Mouse (Mus musculus): ENCODE results near the gene Pcgf3. TPM values are rescaled to one million over a fixed set of nuclear protein-coding genes. Genes with fewer than 3 reads are reported as not detected.

Pcgf3 gene
- total RNA-seq (2021) = 10 to 100 TPM; 37.6 to 39.6 TPM
- long read RNA-seq, experiment 1, full-length matches to known transcripts = 4 of 11 reads
- long read RNA-seq, experiment 1, partial matches to known transcripts = 1 of 11 reads
- long read RNA-seq, experiment 1, other reads (novel, unspliced or antisense) = 6 of 11 reads
- long read RNA-seq, experiment 2, full-length matches to known transcripts = 1 of 3 reads
- long read RNA-seq, experiment 2, partial matches to known transcripts = 0 of 3 reads
- long read RNA-seq, experiment 2, other reads (novel, unspliced or antisense) = 2 of 3 reads

DNA sequence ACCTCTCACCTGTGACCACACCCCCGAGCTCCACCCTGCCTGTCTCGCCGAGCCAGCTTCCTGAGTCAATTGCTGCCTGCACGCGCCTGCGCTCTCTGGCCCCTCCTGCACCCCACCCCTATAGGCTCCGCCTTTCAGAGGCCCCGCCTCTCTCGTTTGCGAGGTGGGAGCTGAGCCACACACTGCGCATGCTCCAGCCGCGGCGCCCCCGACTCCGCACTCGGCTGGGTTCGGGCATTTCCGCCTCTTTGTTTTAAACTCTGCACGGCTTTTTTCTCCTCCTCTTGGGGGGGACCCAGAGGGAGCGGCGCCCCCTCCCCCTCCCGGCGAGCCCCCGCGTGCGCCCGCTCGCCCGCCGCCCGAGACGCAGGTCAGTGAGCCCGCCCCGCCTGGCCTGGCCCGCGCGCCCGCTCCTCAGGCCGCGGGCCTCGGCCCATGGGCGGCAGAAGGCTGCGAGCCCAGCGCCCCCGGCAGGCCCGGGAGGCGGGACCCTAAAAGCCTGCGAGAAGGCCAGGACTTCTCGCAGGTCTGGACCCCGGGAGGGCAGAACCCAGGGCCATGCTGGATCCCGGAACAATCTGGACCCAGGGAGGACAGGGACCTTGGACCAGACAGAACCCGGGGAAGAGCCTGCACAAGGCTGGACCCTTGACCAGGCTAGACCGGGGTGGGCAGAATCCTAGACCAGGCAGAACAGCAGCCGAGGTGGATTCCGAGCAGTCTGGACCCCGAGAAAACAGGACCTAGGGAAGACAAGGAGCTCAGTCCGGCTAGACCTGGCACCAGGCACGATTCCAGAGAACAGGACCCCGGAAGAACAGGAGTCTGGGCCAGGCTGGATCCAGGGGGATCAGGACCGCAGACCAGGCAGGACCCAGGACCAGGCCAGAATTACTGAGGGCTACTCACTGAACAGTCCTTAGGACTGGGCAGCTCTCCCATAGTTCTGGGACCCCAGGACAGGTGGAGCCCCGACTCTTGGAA, at the start of gene Pcgf3:
TSS of gene Pcgf3 (plus strand) at position 151 of the 984 bp plus-strand sequence.
- peak; percentile 98 to 99 for DNase-seq

DNA sequence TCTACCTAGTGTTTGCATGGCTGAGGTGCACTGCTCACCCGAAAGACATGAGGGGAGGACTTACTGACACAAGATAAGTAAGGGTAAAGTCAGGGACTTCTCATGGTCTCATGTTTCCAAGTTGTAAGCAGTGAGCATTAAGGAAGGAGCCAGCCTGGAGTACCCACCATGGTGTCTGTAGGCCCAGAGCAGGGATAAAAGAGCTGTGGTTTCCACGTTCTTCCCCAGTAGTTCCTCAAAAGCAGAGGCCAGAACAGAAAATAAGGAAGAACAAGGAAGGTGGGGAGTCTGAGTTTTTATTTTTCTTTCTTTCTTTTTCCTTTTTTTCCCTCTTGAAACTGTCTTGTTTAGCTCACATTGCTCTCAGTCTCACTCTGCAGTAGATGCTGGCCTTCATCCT, 46.3 kb upstream of the Pcgf3 start:
- no peak for DNase-seq

DNA sequence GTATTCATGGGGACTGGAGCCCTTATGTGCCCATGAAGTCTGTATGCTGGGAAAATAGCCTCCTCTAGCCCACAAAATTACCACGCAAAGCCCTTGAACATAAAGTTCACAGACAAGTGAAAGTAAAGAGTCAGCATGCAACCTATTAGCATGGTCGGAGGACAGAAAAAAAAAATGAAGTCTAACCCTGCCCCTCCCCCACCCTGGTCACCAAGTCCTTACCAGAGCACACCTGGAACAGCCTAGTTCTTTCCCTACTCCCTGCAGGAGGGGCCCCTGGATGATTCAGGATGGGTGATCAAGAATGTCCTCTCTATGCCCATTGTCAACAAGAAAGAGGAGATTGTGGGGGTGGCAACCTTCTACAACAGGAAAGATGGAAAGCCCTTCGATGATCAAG, 38.3 kb upstream of the Pcgf3 start:
- DNase-seq = no peak

DNA sequence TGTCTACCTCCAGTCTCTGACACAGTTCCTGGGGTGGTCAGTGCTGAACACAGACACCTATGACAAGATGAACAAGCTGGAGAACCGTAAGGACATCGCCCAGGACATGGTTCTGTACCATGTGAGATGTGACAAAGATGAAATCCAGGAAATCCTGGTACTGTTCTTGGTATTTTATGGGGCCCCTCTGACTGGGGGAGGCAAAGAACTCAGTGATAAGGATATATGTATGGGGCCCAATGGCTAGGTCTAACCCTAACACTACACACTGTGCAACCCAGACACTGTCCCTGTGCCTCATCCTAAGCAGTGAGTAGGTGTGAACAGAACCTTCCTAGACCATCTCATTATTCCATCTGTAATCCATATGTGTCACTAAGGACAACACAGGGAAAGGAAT, 37.6 kb upstream of the Pcgf3 start:
- DNase-seq = no peak

DNA sequence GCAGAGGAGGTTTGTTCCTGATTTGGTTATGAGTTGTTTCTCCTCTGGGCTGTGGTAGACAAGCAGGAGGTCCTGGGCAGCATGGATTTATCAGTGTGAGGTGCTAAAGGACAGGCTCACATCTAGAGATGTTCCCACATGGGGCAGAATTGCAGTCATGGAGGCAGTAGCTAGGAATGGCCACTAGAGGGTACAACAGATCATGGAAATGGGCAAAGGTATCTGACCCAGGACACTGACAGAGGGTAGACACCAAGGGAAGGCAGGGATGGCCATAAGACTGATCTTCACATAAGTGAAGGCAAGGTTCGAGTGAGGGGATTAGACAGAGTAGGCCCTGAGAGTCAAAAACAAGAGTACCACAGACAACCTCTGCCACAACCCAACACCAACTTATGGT, 33.8 kb upstream of the Pcgf3 start:
- peak; percentile 44 to 59 for DNase-seq

DNA sequence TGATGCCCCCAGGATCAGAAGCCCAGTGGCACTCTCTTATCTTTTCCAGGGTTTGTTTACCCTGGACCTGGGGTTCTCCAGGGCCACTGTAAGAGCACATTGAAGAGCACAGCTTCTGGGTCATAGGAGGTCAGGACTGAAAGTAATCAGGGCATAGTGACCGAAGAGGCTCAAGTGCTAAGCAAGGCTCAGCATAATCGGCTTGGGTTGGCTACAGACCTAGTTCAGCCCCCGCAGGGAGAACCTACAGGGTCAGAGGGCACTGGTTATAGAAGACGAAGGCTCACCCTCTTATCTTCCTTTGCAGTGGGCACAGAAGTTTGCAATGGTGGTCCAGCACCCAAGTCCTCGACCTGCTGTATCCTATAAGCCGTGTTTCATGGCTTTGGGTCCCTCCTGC, 29.8 kb upstream of the Pcgf3 start:
- DNase-seq = no peak

DNA sequence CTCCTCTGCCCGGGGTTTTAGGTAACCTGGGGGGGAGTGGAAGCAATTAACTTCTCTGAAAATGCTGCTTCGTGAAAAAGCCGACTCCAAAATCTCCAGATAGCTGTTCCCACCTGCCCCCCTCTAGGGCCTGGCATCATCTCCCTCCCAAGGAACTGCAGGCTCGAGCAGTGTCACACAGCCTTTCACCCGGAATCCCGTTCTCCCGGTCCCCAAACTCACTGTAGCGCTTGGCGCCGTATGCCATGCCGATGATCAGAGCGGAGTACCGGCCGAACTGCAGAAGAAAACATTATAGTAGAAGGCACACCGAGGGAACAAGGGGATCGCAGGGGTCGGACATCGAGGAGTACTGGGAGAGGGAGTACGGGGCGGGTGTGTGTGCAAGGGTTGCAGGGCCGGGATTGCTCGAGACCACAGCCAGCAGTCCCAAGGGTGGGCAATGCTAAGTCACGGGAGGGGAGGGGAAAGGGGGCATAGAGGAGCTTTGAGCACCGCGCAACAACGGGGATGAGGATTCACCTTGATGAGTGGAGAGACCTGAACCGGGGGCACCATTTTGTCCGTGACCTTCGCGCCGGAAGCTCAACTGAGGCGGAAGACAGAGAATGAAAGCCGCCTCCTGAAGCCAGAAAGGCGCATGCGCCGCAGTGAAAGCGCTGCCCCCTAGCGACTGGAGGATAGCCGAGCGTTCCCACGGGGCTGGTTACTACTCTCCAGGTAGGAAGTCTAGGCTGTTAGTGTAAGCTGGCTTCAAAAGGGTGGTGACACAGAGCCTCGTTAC, 27.0 kb upstream of the Pcgf3 start, which contains the start of gene Atp5k:
TSS of gene Atp5k (minus strand) at position 645 of the 784 bp plus-strand sequence.
- peak; percentile 94 for DNase-seq

DNA sequence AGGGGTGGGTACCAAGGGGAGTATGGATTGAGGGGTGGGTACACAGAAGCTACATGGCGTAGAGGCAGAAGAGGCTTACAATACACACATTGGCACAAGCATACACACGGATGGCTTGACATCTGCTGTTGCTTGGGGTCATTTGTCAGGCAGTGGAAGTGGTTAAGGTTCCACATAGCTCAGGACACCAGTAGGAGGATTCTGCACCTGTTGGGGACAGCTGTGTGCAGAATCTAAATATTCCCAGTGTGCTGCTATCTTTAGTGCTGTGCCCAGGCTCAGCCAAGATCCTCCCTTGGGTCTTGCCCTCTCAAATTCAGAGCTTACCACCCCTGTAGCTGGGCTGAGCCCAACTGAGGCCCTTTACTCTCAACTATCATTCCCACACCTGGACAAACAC, 24.9 kb upstream of the Pcgf3 start:
- DNase-seq = no peak

DNA sequence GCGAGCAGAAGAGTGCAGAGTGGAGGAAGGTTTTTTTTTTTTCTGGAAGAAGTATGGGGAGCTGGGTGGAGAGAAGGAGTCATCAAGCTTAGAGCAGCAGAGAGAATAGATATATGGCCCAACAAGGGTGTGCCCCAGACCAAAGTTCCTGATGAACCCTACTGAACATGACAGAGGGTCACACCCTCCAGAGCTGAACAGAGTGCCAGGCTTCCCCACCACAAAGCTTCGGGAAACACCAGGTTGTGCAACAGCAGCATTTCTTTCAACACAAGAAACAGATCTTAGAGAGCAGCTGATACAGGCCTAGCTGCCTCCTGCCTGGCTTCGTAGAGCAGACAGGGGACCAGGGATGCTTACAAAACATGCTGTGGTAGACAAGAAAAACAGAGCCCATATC, 14.1 kb upstream of the Pcgf3 start:
- no peak for DNase-seq

DNA sequence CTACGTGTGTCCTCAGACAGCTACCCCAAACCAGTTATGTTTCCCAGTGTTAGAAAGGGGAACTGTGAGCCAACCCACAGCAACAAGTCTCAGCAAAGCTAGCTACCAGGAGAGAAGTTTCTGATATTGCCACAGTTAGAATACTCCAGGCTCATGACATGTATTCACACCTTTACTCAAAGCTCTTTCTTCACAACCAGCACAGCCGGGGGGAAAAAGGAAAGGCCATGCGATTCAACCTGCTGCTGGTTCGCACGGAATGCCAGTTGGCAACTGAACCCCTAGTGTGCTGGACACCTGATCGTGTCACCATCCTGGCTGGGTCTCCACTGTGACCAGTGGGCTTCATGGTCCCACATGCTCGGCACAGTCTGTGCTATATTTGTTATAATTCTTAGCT, 13.2 kb upstream of the Pcgf3 start:
- DNase-seq = no peak

DNA sequence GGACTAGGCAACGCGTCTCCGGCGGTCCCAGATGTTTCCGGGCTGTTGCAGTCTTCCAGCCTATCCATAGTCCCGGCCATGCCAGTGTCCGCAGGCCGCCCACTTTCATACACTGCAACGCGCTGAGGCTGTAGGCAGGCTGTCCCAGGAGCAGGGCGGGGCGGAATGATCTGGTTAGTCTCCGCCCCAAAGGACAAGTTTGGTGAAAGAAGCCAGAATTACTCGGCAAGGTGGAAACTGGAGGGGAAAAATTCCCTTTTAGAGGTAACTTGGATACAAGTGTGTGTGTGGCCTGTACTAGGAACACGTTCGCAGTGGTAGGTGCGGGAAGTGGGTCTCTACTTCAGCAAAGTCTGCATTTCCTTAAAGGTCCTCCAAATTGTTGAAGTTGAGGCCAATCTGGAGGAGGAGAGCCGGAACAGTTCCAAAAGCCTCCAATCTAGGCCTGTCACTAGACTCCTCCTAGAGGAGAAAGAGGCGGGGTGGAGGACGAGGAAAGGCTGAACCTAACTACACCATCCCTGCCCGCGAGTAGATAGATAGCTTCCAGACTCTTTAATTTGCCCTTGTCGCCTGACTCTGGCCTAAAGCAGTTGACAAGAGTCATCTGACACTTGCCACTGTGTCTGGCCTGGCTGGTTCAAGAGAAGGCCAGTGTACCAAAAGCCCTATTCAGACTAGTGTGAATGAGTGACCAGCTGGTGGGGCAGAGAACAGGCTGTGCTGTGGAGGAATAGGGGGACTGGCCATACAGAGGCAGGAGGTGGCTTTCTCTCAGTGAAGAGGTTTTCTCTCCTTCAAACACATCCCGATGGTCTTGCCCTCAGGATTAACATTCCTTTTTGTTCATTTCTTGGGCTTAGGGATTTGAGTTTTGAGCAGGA, 12.0 kb upstream of the Pcgf3 start, which contains the start of gene Mfsd7a:
TSS of gene Mfsd7a (minus strand) at position 107 of the 884 bp plus-strand sequence.
- DNase-seq = peak; percentile 88 to 89

DNA sequence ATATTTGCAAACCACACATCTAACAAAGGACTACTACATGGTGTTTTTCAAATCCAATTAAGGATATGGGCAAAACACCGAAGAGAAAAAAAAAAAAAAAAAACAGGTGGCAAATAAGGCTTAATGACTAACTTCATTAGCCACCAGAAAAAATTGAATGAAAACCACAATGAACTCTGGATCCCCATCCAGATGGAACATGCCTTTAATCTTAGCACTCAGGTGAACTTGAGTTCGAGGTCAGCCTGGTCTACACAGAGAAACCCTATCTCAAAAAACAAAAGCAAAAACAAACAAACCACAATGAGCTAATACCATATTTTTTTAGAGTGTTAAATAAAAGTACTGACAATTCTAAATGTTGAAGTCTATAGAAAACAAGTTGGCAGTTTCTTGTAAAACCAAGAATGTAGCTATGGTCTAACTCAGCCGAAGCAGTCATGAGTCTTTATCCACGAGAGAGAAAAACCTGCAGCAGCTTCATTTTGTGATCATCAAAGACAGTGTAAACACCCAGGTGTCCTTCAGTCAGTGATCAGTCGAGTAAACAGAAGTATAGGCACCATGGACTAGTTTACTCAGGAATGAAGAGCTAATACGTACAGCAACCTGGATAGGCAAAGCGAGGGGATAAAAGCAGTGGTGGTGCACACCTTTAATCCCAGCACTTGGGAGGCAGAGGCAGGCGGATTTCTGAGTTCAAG, 10.0 kb upstream of the Pcgf3 start:
- no peak for DNase-seq

DNA sequence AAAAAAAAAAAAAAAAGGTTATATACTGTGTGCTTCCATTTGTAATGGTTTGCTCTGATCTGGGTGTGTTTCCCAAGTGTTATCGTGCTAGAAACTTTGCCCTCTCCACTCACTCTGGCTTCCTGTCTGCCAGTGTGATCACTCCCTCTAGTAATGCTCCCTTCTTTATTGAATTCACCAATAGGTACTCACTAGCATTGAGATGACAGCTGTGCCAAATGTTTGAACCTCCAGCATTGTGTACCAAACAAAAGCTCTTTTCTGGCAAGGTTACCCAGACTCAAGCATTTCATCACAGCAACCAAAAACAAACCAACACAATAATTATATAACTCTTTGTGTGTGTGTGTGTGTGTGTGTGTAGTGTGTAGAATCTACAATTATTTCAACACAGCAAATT, 9.4 kb upstream of the Pcgf3 start:
- no peak for DNase-seq

DNA sequence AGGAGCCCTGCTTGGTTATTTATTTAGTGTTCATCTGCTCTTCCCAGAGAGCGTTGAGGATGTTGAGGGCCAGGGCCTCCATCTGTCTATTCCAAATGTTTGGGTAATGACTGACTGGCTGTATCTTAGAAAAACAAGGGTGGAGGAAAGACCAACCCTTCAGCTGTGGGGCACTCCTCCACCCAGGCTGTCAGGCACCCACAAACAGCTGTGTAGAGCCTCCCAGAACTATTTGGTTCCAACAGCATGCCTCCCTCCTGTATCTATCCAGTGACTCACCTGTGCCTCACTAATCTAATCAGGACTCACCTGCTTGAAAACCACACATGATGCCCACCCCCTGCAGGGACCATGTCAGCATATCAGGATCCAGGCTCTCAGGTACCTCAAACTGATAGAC, 8.6 kb upstream of the Pcgf3 start:
- DNase-seq = no peak

DNA sequence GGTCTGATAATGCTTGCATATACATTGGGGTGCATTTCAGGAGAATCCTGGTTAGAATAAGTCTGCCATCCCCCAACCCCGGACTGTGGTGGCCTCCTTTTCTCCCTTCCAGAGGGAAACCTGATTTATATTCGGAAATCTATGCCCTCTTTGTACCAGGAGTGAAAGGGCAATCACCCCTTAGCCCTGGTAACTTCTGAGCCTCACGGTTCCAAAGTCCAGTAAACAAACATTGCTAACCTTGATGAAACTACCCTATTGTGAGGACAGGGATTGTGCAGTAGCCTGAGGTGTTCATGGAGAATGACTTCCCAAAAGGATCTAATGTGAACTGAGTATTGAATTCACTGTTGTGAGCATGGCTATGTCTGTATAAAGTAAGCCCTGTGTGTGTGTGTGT, 6.9 kb upstream of the Pcgf3 start:
- DNase-seq = no peak

DNA sequence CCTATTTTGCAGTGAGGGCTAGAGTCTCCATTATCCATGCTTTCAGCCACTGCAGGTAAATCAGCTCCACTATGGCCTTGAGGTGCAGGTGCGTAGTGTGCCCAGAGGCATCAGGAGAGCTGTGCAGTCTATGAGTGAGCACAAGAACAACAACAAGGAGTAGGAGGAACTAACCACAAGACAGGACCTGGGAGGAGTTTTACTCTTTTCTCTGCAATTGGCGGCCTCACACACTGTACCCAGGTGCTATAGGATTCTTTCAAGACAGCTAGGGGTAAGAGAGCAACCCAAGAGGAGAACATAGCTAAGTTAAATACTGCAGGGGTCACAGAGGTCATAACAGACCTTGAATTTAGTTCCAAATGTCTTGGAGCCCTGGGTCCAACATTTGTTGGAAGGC, 2.3 kb upstream of the Pcgf3 start:
- DNase-seq = no peak

DNA sequence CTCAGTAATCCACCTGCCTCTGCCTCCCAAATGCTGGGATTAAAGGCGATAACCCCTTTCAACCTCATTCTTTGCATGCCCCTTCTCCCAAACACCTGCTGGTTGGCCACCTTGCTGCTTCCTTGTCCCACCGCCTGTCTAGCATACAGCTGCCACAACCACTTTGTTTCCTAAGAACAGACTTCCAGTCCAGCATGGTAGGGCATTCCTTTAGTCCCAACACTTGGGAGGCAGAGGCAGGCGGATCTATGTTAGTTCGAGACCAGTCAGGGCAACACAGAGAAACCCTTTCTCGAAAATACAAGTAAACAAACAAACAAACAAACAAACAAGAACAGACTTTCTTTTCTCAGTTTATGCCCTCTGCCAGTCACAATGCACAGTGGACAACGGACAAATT, 571 bp upstream of the Pcgf3 start:
- no peak for DNase-seq

DNA sequence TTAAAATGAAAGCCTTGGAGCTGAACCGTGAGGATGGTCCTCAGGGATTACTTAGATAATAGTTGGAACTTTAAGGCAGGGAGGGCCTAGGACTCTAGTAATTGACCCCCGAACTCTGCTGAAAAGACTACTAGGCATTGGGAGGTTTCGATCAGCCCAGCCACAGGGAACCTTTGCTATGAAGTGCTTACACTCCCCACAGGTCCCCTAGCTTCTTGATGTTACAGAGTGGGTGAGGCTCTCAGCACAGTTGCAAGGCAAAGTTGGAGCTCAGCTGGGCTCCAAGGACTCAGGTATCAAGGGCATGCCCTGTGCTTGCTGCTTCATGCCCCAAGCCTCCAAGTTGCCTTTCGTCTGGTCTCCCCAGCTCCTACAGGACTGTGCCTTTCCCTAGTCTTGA, 1.4 kb downstream of the Pcgf3 start:
- DNase-seq = no peak

DNA sequence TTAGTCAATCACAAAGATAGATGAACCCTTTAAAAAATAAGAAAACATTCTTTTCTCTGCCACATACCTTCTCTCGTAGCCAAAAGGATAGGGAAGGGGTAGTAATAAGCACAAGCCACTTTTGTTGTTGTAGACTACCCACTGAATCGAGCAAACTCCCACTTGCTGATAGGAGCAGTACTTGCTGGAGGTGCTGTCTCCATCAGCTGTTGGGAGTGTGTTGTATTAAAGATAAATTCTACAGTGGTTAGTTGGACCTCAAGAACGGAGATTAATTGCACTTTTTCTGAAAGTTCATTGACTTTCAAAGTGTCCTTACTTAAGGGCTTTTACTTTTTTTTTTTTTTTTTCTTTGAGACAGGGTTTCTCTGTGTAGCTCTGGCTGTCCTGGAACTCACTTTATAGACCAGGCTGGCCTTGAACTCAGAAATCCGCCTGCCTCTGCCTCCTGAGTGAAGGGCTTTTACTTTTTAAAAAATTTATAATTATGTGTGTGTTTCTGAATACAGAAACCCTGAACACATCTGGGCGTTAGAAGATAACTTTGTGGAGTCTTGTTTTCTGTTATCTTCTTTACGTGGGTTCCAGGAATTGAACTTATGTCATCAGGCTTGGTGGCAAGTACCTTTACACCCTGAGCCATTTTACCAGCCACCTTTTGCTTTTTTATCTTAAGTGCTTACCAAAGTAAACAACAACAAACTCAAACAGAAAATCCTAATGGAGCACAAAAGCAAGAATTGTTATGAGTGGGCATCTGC, 4.3 kb downstream of the Pcgf3 start:
- DNase-seq = no peak

DNA sequence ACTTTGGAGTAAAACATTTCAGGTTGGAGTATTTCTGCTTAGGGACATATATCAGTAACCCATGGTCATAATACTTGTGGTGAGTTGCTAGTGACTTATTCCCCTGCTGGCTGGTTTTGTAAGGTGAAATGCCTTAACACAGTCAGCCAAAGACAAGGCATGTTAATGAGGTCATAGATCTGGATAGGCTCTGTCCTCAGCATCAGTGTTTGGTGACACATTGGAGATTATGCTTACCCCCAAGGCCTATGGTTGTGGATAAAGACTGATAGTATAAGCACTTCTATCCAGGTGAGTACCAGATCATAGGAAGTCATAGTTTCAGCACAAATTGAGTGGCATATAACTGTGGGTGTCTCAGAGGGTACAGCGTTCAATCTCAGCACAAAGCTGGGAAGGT, 5.6 kb downstream of the Pcgf3 start:
- no peak for DNase-seq

Data from adrenal gland, postnatal 36 days (tissue).